Mouse (Mus musculus): ENCODE measurements around the gene Adamts7.

DNA sequence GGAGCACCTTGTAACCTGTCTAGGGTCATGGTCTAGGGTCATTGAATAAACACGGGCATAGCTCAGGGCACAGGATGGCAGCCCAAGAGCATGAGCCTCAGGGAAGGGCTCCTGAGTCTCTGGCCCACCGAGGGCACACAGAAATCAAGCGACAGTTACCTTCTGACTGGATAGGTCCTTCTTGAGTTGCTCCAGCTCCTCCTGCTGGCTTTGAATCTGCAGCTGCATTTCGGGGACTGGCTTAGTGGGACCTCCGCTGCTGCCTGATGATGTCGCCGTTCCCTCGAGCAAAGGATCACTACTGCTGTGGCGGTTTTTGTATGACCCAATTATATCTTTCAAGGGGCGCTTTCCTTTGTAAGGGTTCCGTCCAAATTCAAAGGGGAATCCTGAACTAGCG, 64.3 kb downstream of the Adamts7 start:
- TF ChIP-seq POLR2A (IDR thresholded peaks at IDR 0.05; ENCODE audit: low read depth, low read length) (no peak), CTCF (IDR thresholded peaks at IDR 0.05; ENCODE audit: extremely low read depth, insufficient read depth, insufficient read length, insufficient replicate concordance) (no peak)

All from spleen, adult 2 months (tissue).